ENCODE assay signal across 7 mouse cellular contexts in the genomic region with DNA sequence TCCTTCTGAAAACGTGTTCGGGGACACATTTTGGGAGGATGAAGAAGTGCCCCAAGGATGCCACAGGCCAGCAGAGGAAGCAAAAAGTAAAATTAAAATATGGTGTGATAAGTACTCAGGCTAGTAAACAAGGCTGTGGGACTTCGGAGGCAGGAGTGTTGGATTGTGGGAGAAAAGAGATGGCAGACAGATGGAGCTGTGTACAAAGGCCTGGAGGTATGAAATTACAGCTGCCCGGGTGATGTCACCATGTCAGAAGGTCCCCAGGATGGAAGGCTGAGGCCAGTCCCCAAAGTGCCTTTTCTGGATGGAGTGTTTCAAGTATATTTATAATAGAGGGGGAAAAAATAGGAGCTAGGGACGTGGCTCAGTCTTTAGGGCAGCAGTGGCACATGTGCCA.
DNase-seq lines count a peak whose midpoint lies in the region; ATAC-seq and TF ChIP-seq lines count a peak whose summit lies in the region.

No protein-coding gene starts in this region.

- ATAC-seq in forebrain, embryonic 13.5 days: no peak
- ATAC-seq in intestine, embryonic 16.5 days: no peak

- peak overlapping the region; percentile 87 for H3K4me2 ChIP-seq in forebrain, embryonic 13.5 days
- H3K4me2 ChIP-seq in intestine, embryonic 16.5 days (ENCODE audit: low read depth, low read length): peak overlapping the region; percentile 94; the same call in 1 of the 2 replicates

- WGBS in forebrain, embryonic 13.5 days: 56% methylated on average over 5 of the region's 5 CpGs
- WGBS in intestine, embryonic 16.5 days: 46% methylated on average over 5 of the region's 5 CpGs

- peak overlapping the region; percentile 81; the same call in 1 of the 2 replicates for H3K4me3 ChIP-seq in left cerebral cortex, adult 2 months
- no peak overlapping the region for H3K4me3 ChIP-seq in forebrain, embryonic 13.5 days
- no peak overlapping the region for H3K4me3 ChIP-seq in intestine, embryonic 16.5 days (ENCODE audit: low read length)

- peaks cover 43% of the 10 kb centered on the region for H3K4me1 ChIP-seq in forebrain, embryonic 13.5 days
- peaks cover 11% of the 10 kb centered on the region for H3K4me1 ChIP-seq in intestine, embryonic 16.5 days (ENCODE audit: control insufficient read depth, insufficient read depth, low read length)

- no peaks in the 10 kb centered on the region for H3K9me3 ChIP-seq in forebrain, embryonic 13.5 days (replicated peaks)
- no peaks in the 10 kb centered on the region for H3K9me3 ChIP-seq in intestine, embryonic 16.5 days (ENCODE audit: control insufficient read depth, low read length)

- no peaks in the 10 kb centered on the region for H3K27me3 ChIP-seq in forebrain, embryonic 13.5 days
- no peaks in the 10 kb centered on the region for H3K27me3 ChIP-seq in intestine, embryonic 16.5 days (replicated peaks; ENCODE audit: control insufficient read depth, insufficient read depth, low read length)

- intact Hi-C loops in left cerebral cortex, adult 2 months (cut with DNase I): loop anchor here (5.0 kb wide), 1 partner anchor 68 kb away; the partner anchor contains the start of gene Cplx2
- intact Hi-C loops in left cerebral cortex, postnatal 4 days (cut with DNase I): loop anchor here (10.0 kb wide), 1 partner anchor 71 kb away; the partner anchor contains the start of gene Cplx2

- no peaks in the 10 kb centered on the region for H3K36me3 ChIP-seq in forebrain, embryonic 13.5 days (ENCODE audit: poor library complexity, severe bottlenecking)
- H3K36me3 ChIP-seq in intestine, embryonic 16.5 days (ENCODE audit: control insufficient read depth, insufficient read depth, low read length): no peaks in the 10 kb centered on the region

- no peak for DNase-seq in left cerebral cortex, adult 2 months (ENCODE audit: extremely low spot score in 1 of 2, low spot score in 2 of 2)
- no peak for DNase-seq in left cerebral cortex, postnatal 4 days
- DNase-seq in retina, postnatal 1 day: peak; percentile 66
- no peak for DNase-seq in ovary, postnatal 36 days (ENCODE audit: low spot score)
- no peak for DNase-seq in spleen, adult 18-20 months

- H3K27ac ChIP-seq in left cerebral cortex, adult 2 months: peak overlapping the region; percentile 99
- peak overlapping the region; percentile 100 for H3K27ac ChIP-seq in forebrain, embryonic 13.5 days
- H3K27ac ChIP-seq in intestine, embryonic 16.5 days (ENCODE audit: low read length): no peak overlapping the region

- peak overlapping the region; percentile 98; the same call in 1 of the 2 replicates for H3K9ac ChIP-seq in forebrain, embryonic 13.5 days
- H3K9ac ChIP-seq in intestine, embryonic 16.5 days (ENCODE audit: low read depth, low read length): no peak overlapping the region

- TF ChIP-seq CTCF in left cerebral cortex, adult 2 months (IDR thresholded peaks at IDR 0.05): no peak
